Mouse (Mus musculus): ENCODE measurements around the gene Itm2b. TPM values are rescaled to one million over a fixed set of nuclear protein-coding genes. Genes with fewer than 3 reads are reported as not detected.
A peak's percentile ranks its signal among the peaks of the same experiment; 100 is the strongest.

Gene Itm2b
- total and polyA plus RNA-seq, 3 experiments: 190 to 305 (median 254) TPM

- H3K36me3 ChIP-seq (replicated peaks in 1 of 2; ENCODE audit: control insufficient read depth in 1 of 2, insufficient read depth in 1 of 2, low read length in 1 of 2): no peaks in the 10 kb centered on the region
- peak; percentile 68 for DNase-seq (ENCODE audit: extremely low read depth)
- dilution Hi-C loops (cut with MboI; ENCODE audit: extremely low pct_ligation_motif_present, extremely low pct_unique_long_range_greater_than_20kb, low sequenced_read_pairs): no loop called here
- H3K79me2 ChIP-seq (replicated peaks; ENCODE audit: control insufficient read depth, extremely low read depth, insufficient read depth, poor library complexity, severe bottlenecking): no peaks in the 10 kb centered on the region
- no peak overlapping the region for H3K4me2 ChIP-seq (ENCODE audit: insufficient read depth, low read depth, poor library complexity, severe bottlenecking)
- peaks cover 19 to 59% of the 10 kb centered on the region in 2 experiments for H3K4me1 ChIP-seq (ENCODE audit: control insufficient read depth in 1 of 2, insufficient read depth in 2 of 2)
- H3K4me3 ChIP-seq (replicated peaks in 1 of 3; ENCODE audit: low read depth in 2 of 3, low read length in 2 of 3, poor library complexity in 1 of 3): no peak overlapping the region
- TF ChIP-seq JUND (conservative IDR thresholded peaks at IDR 0.05; ENCODE audit: low read depth, low read length) (0 out of 2 replicates have a peak, but pooled peaks have one; percentile 25), ZNF384 (IDR thresholded peaks at IDR 0.05; ENCODE audit: low read depth, low read length) (no peak), RCOR1 (conservative IDR thresholded peaks at IDR 0.05; ENCODE audit: low read depth, low read length) (0 out of 2 replicates have a peak, but pooled peaks have one; percentile 60), CHD2 (IDR thresholded peaks at IDR 0.05; ENCODE audit: low read length) (peak; percentile 59; the same call in 1 of the 2 replicates), MYC (IDR thresholded peaks at IDR 0.05; ENCODE audit: low read depth, low read length) (0 out of 2 replicates have a peak, but pooled peaks have one; percentile 34), MAFK (IDR thresholded peaks at IDR 0.05; ENCODE audit: insufficient replicate concordance, low read length) (peak; percentile 95), TCF12 (IDR thresholded peaks at IDR 0.05; ENCODE audit: low read depth, low read length) (peak; percentile 44; the same call in 1 of the 2 replicates), TBP (conservative IDR thresholded peaks at IDR 0.05; ENCODE audit: low read depth, low read length) (no peak), PAX5 (IDR thresholded peaks at IDR 0.05; ENCODE audit: low read length) (no peak), POLR2A (IDR thresholded peaks at IDR 0.05; ENCODE audit: low read depth, low read length) (peak; percentile 45; the same call in 1 of the 2 replicates), MEF2A (IDR thresholded peaks at IDR 0.05; ENCODE audit: borderline replicate concordance, low read depth, low read length) (peak; percentile 55; the same call in 1 of the 2 replicates), ELF1 (IDR thresholded peaks at IDR 0.05; ENCODE audit: low read depth, low read length) (peak; percentile 67), USF1 (IDR thresholded peaks at IDR 0.05; ENCODE audit: low read depth, low read length) (no peak), EP300 (IDR thresholded peaks at IDR 0.05; ENCODE audit: low read length) (peak; percentile 77), SIN3A (IDR thresholded peaks at IDR 0.05; ENCODE audit: low read length) (peak; percentile 46), ETS1 (conservative IDR thresholded peaks at IDR 0.05; ENCODE audit: low read depth, low read length) (peak; percentile 57), MXI1 (IDR thresholded peaks at IDR 0.05; ENCODE audit: low read depth, low read length) (0 out of 2 replicates have a peak, but pooled peaks have one; percentile 22), NRF1 (IDR thresholded peaks at IDR 0.05; ENCODE audit: low read depth, low read length) (no peak), ZMIZ1 (IDR thresholded peaks at IDR 0.05; ENCODE audit: low read depth, low read length) (no peak), BHLHE40 (IDR thresholded peaks at IDR 0.05; ENCODE audit: low read depth, low read length) (peak; percentile 36; the same call in 1 of the 2 replicates), MAX (IDR thresholded peaks at IDR 0.05; ENCODE audit: low read length) (peak; percentile 50; the same call in 1 of the 2 replicates), MAZ (IDR thresholded peaks at IDR 0.05; ENCODE audit: low read depth, low read length) (peak; percentile 67), CHD1 (IDR thresholded peaks at IDR 0.05; ENCODE audit: low read depth, low read length) (no peak), NELFE (IDR thresholded peaks at IDR 0.05; ENCODE audit: low read depth, low read length) (no peak; the same call in 1 of the 2 replicates), IRF4 (IDR thresholded peaks at IDR 0.05; ENCODE audit: low read depth, low read length) (peak; percentile 80), UBTF (IDR thresholded peaks at IDR 0.05; ENCODE audit: low read depth, low read length) (no peak), HCFC1 (IDR thresholded peaks at IDR 0.05; ENCODE audit: low read depth, low read length) (peak; percentile 53), RAD21 (IDR thresholded peaks at IDR 0.05; ENCODE audit: low read depth, low read length) (no peak), POLR2AphosphoS2 (IDR thresholded peaks at IDR 0.05; ENCODE audit: low read depth, low read length) (0 out of 2 replicates have a peak, but pooled peaks have one; percentile 32), USF2 (conservative IDR thresholded peaks at IDR 0.05; ENCODE audit: low read depth, low read length) (no peak), E2F4 (IDR thresholded peaks at IDR 0.05; ENCODE audit: insufficient replicate concordance, low read depth, low read length) (no peak)
- H3K27me3 ChIP-seq (replicated peaks): no peaks in the 10 kb centered on the region
- no peaks in the 10 kb centered on the region for H3K9me3 ChIP-seq (replicated peaks; ENCODE audit: low read length)
- in situ Hi-C loops (cut with MboI; ENCODE audit: low pct_ligation_motif_present, low pct_unique_long_range_greater_than_20kb, low sequenced_read_pairs): loop anchor here (25.0 kb wide), 1 partner anchor 321 kb away; the partner anchor contains the start of gene Rcbtb2
- peak overlapping the region; percentile 63 for H3K27ac ChIP-seq (ENCODE audit: insufficient read depth, low read depth)
- peak overlapping the region; percentile 12; the same call in 1 of the 2 replicates for H3K9ac ChIP-seq (ENCODE audit: insufficient read depth, low read depth)
Measured at GRCm38 (mm10) chr14:73433487-73433886, 48.4 kb upstream of the Itm2b start.

Measured in CH12.LX (cell line).